Mouse (Mus musculus) monocyte, adult 5-6 weeks (primary cell): ENCODE measurements around the gene Gm21028. TPM values are rescaled to one million over a fixed set of nuclear protein-coding genes. Genes with fewer than 3 reads are reported as not detected.
"Not testable (repeated sequence)": the region's sequence is repeated elsewhere in the genome, so short reads cannot be mapped to it uniquely, and the experiment has no call there.

ENCODE experiments used
- ATAC-seq: fragments of 153-309, 156-312 bp; replicated peaks from 2 replicates; pipeline ENCODE4 v1.8.0; 2017; ENCODE audit warnings: mild to moderate bottlenecking; ENCODE audit not compliant: low TSS enrichment, insufficient number of reproducible peaks, severe bottlenecking, poor library complexity, low FRiP score
- total RNA-seq: library from RNA; stranded (forward); fragments of 200-1000, 200-491, 200-594 nt; gene quantifications from 3 replicates; pipeline ENCODE4 v1.2.3, GENCODE M21; 2017

Gene Gm21028
- not detected in 3 replicates for total RNA-seq

DNA sequence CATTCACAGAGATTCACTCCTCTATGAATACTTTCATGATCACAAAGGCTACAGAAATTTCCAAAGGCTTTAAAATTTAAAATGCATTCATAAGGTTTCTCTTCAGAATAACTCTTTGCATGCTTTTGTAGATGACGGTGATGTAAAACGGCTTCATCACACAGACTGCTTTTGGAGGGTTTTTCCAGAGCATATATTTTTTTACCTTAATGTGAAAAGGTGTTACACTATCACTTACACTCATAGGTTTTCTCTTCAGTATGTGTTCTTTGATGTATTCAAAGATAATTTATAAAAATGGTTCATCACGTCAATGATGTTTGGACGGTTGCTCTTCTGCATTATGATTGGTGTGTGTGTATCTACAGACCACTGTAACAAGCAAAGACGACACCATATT lies at the start of gene Gm21028:
Gene Gm21028 (minus strand): TSS at position 101 of the 400 bp plus-strand sequence.
- no peak for ATAC-seq

- not testable (repeated sequence) for ATAC-seq
Measured at GRCm38 (mm10) chr7:42595666-42596065, 17.3 kb upstream of the Gm21028 start.

GRCm38 (mm10) chr7:42592413-42592812 lies 14.0 kb upstream of the Gm21028 start, which contains the start of gene Zfp977:
Zfp977 (minus strand) TSS chr7:42592547.
- not testable (repeated sequence) for ATAC-seq

- not testable (repeated sequence) for ATAC-seq
Measured at GRCm38 (mm10) chr7:42591311-42591710, 12.9 kb upstream of the Gm21028 start.

GRCm38 (mm10) chr7:42551766-42552165 lies 26.6 kb downstream of the Gm21028 start:
- no peak for ATAC-seq

Other genes with a start within 250 kb of the Gm21028 start
- not detected in 3 replicates for gene 4933421I07Rik, start 130.5 kb downstream of the Gm21028 start, total RNA-seq
- 8.1 to 14.0 TPM (median 11.0 TPM) in 3 replicates for gene Zfp141, start 72.8 kb downstream of the Gm21028 start, total RNA-seq
- gene Zfp977, start 14.0 kb upstream of the Gm21028 start, total RNA-seq, result not detected in 3 replicates
- 0.19 TPM in 1 of 3 replicates, not detected in the others for gene Zfp976, start 64.0 kb upstream of the Gm21028 start, total RNA-seq
- 0.96 to 3.6 TPM in 2 of 3 replicates, not detected in the other for gene Zfp975, start 114.2 kb upstream of the Gm21028 start, total RNA-seq
- not detected in 3 replicates for gene Gm17067, start 148.4 kb upstream of the Gm21028 start, total RNA-seq
- gene Vmn2r62, start 214.9 kb upstream of the Gm21028 start, total RNA-seq, result not detected in 3 replicates